In the genomic region with DNA sequence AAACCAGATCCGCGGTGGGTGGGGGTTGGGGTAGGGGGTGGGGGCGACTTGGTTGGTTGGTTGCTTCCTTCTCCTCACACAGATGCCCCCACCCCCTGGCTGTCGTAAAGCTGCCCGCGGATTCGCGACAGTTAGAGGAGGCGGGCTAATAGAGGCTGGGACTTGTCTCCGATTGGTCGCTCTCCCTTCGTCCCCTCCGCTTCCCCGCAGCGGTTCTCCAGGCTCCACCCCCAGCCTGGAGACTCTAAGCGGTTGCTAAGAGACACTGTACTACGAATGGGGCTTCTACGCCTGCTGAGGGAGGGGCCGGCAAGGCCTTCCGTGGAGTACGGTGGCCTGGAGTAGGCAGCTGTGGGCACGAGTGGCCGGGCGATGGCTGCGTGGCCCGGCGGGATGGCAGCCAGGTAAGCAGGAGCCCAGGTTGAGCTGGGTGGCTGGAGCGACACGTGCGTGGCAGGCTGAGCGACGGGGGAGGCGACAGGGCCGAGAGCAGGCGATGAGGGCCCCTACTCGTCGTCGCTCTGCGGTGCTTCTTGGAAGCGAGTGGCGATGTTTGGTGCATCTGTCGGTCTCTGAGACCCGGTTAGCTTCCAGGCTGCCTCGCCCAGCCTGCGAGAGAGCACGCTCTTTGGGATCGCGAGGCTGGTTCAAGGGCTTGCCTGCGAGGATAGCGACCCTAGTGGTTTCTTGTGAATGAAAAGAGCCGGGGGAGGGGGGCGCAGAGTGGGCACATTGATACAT, we compare ENCODE assay signal across 8 mouse cellular contexts. TPM values are rescaled to one million over a fixed set of nuclear protein-coding genes. Genes with fewer than 3 reads are reported as not detected.
A peak's percentile ranks its signal among the peaks of the same experiment; 100 is the strongest.
DNase-seq lines count a peak whose midpoint lies in the region; ATAC-seq lines count a peak whose summit lies in the region.

Gene Lins1, plus strand, starts transcription at position 270 of the 741 bp plus-strand sequence.

- peaks cover 2% of the 10 kb centered on the region; the same call in 1 of the 2 replicates for H3K36me3 ChIP-seq in hindbrain, embryonic 15.5 days

- peak within 1 kb of the TSS; percentile 84 for H3K9ac ChIP-seq in hindbrain, embryonic 15.5 days

- WGBS in hindbrain, embryonic 15.5 days, result under 1% methylated on average over 52 of the region's 52 CpGs

- peak within 1 kb of the TSS; percentile 58 for H3K4me3 ChIP-seq in hindbrain, embryonic 15.5 days

- peak within 1 kb of the TSS; percentile 83 for H3K4me2 ChIP-seq in hindbrain, embryonic 15.5 days

- peak; percentile 99 for ATAC-seq in hindbrain, embryonic 15.5 days (ENCODE audit: low FRiP score, low read depth)

- peaks cover 20% of the 10 kb centered on the region for H3K4me1 ChIP-seq in hindbrain, embryonic 15.5 days (replicated peaks)

- peak; percentile 99 for DNase-seq in T-cell, adult 2 months (ENCODE audit: low spot score)
- DNase-seq in cerebellum, postnatal 36 days, result peak; percentile 95 to 98
- peak; percentile 98 to 99 for DNase-seq in frontal cortex, postnatal 36 days (ENCODE audit: low spot score in 2 of 2)
- peak; percentile 99 for DNase-seq in left cerebral cortex, adult 11 months (ENCODE audit: low spot score)
- peak; percentile 99 to 100 for DNase-seq in lung, postnatal 4 days
- peak; percentile 99 for DNase-seq in retina, postnatal 7 days (ENCODE audit: low read depth, low spot score)
- peak; percentile 85 for DNase-seq in urinary bladder, adult 2 months (ENCODE audit: low spot score)

- H3K9me3 ChIP-seq in hindbrain, embryonic 15.5 days, result no peaks in the 10 kb centered on the region

- H3K27me3 ChIP-seq in hindbrain, embryonic 15.5 days, result no peaks in the 10 kb centered on the region

- peak within 1 kb of the TSS; percentile 91 for H3K27ac ChIP-seq in hindbrain, embryonic 15.5 days (replicated peaks)

RNA-seq across cellular contexts. Expression of gene Lins1, which starts in this region (rescaled TPM):
- polyA plus RNA-seq in hindbrain, embryonic 15.5 days (2015; fragmentation: Nextera tagmentation; extraction: Ambion mirVana), result 16.6 and 17.1 TPM in 2 replicates
- polyA plus RNA-seq in urinary bladder, adult 2 months (2012; rRNA removed), result 11.0 and 11.9 TPM in 2 replicates

Comparison
In these comparisons a context has a peak if more than half of its experiments do, and no peak if none do; other contexts are left out.
1. Peak in every context shown above with its lines: DNase-seq, ATAC-seq, H3K4me3 ChIP-seq and H3K27ac ChIP-seq.